Mouse (Mus musculus) T-helper 2 cell (primary cell): ENCODE data around the gene Adam15.

ENCODE experiments used
- in situ Hi-C: fragments of 300-600 bp; cut with MboI, MseI; formaldehyde crosslinking; loops from one replicate; pipeline ENCODE4 v1.15.1; 2025; ENCODE audit warnings: high pct_unique_total_duplicates

Adam15 gene

DNA sequence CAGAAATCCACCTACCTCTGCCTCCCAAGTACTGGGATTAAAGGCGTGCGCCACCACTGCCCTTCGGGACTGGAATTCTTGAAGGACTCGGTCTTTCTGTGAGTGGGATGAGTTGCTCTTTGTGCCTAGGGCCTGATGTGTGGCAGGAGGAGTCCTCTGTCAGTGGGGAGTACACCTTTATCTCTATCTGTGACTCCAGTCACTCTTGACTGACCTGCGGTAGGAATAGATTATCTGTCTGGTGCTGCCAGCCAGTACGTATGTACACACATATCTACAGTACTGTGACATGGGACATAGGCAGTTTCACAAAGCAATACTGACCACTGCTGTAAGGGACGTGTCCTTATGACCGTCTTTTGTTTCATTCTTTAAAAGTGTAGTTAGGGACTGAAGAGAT is 23.9 kb downstream of the Adam15 start:
- in situ Hi-C loops: no loop called here

DNA sequence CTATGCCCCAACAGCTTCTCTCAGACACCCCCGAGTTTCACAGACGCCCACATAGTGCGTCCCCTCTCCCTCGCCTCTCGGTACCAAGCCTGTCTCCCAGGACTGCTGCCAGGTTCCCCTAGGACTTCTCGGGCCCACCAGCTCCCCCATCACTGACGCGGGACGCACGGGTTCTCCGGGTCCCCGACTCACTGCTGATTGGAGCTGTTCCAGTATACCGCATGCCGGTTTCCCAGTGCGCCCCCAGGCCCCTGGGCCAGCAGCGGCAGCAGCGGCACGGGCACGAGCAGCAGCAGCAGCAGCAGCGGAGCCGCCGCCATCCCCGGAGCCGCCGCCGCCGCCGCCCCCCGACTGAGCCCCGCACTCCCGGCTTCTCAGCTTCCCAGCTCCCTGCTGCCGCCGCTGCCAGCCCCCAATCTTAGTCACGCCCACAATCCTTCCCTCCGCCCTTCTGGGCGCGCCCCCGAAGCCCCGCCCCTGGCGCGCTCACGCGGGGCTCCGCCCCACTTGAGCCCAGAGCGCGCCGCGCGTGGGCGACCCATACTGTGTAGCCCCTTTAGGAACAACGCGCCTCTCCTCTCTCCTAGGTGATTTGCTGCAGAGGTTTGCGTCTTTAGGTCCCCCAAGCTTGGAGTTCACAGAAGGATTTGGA is 27.2 kb downstream of the Adam15 start, which contains the start of gene Efna3:
Gene Efna3, minus strand, starts transcription at position 452 of the 652 bp plus-strand sequence.
- in situ Hi-C loops: no loop called here

DNA sequence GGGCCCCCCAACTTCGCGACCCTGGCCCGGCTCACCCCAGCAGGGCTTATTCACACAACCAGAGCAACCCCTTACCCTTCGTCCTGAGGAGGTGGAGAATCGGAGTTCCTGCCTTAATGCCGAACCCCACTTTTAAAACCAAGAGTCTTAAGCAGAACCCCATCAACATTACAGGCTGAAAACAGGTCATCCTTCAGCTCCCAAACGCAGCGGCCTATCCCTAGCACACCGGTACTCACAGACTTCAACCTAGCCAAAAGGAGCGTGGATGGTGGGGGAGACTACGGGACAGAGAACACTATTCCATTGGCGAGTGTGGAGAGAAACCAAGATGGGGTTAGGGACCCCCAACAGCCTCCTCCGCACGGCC is 27.7 kb downstream of the Adam15 start:
- in situ Hi-C loops: no loop called here

DNA sequence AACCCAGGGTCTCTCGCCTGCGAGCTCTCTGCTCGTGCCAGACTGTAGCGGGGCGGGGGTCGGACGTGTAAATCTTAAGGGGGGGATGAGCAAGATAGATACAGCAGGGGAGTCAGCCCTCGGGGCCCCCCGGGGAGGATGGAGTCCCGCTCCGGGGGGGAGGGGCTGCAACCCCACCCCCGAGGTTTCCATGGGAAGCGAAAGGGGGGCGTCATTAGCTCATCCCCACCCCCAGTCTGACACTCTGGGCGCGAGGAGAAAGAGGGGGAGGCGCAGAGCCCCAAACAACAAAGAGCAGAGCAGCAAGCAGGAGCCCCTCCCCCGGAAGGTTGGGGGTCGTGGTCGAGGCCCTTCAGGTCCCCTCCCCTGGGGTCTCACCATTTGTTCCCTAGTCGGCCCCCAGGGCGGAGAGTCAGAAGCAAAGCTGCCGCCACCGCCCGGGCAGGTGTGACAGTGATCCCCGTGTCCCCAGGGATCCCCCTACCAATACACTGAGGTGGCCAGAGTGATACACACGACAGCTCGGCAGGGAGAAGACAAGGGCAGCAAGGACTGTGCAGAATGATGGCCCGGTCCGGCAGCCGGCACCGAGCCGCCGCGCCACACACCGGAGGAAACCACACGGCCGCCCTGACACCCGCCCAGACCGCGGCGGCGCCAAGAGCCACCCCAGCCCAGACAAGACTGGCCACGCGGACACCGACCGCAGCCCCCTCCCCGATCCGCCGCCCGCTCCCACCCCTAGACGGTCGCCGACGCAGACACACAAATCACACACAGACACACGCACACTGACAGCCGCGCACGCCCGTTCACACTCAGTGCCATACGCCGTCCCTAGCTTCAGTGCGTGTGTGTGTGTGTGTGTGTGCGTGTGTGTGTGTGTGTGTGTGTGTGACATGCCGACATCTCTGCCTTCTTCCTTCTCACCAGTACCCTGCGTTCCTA is 28.3 kb downstream of the Adam15 start:
- in situ Hi-C loops: no loop called here

DNA sequence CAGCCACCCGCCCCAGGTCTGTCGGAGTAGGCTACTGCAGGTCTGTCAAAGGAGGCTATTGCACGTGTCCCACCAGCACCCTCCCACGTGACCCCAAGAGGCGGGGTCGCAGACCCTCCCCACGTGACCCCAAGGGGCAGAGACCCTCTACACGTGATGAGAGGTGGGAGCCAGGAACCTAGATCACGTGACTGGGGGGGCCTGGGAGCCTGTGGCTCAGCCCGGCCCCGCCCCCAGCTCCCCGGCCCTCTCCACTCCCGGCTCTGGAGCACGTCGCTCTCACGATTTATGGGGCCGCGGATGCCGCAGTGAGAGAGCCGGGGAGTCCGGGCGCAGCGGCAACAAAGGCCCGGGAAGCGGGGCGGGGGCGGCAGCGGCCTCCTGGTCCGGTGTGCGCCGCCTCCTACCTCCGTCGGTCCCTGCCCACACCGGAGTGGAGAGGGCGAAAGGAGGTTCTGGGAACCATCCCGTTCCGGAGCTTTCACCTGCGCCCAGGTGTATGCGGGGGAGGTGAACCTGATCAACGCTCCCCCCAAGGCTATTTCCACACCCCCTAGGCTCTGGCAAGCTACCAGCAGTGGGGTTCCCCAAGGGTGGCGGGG is 29.1 kb downstream of the Adam15 start:
- in situ Hi-C loops: no loop called here

DNA sequence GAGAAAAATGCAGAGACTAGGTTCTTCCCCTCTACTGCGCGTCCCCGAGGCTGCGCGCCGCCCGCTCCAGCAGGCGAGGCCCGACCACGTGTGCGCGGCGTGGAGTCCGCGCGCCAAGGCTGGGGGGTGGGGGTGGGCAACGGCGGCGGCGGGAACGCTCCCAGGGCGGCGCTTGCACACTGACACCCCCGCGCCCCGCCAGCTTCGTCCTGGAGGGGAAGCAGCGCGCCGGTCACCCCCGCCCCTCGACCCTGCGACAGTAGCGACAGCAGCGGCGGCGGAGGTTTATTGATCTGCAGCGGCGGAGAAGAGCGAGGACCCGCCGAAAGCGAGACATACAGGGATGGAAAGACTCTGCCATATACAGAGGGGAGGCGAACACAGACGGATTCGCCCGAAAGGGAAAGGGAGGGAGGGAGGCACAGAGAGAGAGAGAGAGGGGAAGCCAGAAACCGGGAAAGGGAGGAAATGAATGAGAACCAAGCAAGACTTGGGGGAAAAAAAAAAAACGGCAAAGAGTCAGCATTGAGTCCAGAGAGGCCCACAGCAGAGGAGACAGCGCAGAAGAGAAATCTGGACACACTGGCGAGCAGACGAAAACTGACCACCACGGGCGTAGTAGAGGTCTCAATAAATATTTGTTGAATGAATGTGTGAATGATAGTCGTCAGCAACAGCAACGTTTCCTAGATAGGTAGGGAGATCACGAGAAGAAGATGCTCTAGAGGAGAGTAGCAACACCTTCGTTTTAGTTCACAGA is 30.0 kb downstream of the Adam15 start:
- in situ Hi-C loops: no loop called here

DNA sequence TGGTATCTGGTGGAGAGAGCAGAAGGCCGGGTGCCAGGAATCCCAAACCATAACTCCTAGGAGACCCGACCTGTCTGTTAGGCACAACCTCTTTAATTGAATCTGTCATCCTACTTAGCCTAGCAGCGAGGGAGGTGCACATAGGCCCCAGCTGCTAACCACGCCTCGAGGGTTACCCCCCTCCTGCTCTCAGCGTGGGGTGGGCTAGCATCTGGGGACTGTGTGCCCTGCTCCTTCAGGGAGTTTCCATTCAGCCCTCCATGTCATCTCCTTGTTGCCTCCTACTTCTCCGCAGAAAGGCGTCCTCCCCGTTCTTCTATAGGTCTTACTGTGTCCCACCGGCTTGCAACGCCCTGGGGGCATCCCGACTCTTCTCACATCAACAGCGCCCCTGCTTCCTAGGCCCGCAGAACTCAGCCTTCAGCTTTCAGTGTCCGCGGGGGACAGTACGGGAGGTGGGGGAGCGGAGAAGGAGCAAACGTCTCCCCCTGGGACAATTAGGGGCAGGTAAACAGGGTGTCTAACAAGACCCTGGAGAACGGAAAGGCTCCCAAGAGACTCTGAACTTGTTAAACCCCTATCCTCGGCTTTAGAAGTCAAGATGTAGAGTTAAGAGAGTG is 30.7 kb downstream of the Adam15 start:
- in situ Hi-C loops: no loop called here

DNA sequence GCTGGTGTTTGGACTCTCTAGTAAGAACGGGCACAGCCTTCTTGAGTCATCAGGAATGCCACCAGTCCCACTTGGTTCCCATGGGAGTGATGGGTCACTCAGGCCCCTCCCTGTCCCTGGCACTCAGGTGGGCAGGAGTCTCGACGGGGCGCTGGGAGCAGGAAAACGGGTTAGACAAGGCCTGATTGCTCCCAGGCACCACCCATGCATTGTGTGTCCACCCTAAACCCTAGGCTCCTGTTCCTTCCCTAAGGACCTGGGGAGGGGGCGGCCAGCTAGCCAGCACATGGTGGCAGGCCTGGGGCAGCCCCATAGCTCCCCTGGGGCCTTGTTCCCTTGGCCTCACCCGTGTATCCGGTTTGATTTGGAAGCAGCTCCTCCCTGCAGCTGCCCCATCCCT is 31.5 kb downstream of the Adam15 start:
- in situ Hi-C loops: no loop called here

DNA sequence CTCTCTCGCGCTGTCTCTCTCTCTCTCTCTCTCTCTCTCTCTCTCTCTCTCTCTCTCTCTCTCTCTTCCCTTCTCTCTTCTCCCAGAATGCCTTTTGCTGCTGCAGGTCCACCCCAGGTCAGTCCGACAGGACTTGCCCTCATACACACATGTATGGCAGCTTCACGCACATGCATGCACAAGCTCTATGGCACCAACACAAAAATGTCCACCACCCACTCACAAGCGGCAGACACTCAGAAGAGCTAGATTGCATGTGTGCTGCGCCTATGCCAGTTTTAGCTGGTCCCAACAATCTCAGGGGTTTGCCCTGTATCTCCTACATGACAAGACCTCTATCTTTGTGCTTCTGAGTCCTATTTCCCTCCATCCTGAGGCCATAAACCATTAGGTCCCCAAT is 32.5 kb downstream of the Adam15 start:
- in situ Hi-C loops: no loop called here

DNA sequence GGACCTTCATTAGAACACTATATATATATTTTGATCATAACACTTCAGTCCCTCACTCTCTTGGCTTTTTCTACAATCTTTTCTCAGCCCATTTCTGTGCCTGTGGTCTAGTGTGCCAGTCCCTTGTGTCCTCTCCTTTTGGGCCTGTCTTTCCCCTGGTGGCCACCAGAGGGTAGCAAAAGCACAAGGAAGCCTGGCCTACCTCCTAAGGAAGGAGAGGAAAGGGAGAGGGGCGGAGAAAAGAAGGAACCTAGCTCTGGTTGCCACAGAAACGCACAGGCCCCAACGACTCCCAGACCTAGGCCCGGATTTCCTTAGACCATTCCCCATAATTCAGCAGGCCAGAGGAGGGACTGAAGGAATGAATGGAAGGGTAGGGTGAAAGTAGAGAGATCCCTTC is 33.0 kb downstream of the Adam15 start:
- in situ Hi-C loops: no loop called here

DNA sequence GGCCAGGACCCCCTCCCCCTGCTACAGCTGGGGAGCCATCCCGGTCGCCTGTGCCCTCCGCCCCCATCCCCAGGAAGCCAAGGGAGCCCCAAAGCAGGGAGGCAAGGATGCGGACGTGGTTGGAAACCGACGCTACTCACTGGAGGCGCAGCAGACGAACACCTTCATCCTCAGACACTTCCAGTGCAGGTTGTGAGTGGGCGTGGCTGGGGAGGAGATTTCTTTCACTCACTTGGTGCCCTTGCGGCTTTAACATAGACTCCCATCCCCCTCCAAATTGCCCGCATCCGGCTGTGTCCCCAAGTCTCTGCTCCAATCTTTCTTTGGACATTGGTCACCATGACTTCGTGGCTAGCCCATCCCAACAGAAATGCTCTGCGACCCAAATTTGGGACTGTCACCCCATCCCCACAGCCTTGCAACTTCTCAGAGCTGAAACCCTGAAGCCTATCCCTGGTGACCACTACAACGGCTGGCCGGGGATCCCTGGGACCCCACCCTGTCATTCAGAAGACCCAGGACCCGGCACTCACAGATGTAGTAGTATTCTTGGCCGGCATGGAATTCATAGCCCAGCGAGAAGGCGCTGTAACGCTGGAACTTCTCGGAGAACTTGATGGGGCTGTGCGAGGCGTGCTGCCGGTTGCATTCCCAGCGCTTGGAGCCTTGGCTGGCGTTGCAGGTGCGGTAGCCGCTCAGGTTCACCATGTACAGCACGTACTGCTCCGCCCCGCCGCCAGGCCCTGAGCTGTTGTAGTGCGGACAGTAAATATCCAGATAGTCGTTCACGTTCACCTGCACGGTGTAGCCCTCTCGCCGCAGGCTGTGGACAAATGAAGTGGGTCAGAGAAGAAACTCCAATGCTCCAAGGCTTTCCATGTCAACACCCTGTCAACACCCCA is 33.6 kb downstream of the Adam15 start:
- in situ Hi-C loops: no loop called here

DNA sequence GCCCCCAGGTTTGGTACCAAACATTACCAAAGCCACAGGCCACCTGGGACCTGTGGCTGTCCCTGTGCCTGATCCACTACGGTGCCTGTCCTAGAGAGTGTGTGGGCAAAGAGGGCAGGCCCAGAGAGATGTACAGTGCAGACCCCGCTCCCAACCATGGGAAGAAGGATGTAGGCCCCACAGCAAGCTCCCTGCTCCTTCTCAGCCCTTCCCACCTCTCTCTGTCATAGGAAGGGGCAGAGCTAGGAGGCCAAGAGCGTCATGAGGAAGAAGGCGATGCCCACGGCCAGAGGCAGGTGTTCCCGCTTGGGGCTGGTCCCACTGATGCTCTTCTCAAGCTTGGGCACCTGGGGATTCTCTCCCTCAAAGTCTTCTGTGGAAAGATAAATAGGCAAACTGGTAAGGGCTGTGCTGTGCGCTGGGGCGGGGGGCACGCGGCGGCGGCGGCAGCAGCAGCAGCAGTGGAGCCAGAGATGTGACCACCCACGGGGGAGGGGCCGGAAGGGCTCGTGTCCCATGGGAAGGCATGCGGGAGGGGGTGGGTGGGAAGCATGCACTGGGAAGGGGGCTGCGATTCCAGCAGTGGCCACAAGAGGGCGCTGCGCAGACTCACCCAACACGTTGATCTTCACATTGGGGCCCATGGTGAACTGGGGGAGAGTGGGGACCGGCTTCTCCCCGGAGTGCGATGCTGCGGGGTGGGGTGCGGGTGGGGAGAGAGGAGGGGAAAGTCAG is 34.4 kb downstream of the Adam15 start:
- in situ Hi-C loops: no loop called here

DNA sequence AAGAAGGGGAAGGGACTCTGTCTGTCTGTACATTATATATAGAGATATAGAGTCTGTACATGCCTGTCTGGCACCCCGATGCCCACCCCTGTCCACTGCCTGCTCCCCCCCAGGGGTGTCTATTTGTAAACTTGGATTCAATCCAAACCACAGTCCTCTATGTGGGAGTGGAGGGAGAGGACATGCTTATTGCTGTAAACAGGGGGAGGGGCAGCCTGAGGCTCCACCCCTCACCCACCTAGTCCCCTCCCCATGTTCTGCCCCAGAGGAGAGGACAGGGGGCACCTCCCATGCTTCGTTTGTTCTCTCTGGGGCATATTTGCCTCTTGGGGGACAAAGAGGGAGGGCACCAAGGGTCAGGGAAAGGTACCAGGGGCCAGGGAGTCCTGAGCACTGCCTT is 35.0 kb downstream of the Adam15 start:
- in situ Hi-C loops: no loop called here

DNA sequence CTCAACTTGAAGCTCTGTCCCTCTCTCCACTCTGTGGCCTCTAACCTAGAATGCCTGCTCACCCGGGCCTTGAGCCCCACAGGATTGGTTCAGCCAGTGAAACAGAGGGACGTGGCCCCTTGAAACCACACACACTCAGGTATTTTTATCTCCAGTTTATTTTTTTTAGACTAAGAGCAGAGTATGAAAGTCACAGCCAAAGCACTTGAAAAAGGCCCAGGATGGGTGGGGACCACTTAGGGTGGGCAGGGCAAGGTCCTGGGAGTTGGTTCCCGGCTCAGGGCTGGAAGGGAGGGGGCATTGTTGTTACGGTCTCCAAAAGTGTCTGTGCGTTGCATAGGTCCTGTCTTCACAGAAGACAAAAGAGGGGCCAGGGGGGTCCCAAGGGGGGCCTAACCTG is 35.5 kb downstream of the Adam15 start:
- in situ Hi-C loops: no loop called here

DNA sequence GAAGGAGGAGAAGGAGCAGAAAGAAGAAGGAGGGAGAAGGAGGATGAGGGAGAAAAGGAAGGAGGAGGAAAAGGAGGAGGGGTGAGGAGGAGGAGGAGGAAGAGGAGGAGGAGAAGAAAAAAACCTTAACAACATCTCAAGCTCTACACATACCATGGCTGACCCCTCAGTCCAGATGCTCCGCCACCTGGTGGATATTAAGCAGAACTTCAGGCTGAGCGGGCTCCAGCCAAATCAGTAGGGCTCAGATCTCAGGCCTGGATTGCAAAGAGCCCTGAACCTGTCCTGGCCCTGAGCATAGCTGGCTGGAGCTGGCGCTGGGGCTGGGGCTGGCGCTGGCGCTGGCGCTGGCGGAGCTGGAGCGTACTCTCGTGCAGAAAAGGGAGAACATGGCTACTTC is 41.7 kb downstream of the Adam15 start:
- in situ Hi-C loops: no loop called here

DNA sequence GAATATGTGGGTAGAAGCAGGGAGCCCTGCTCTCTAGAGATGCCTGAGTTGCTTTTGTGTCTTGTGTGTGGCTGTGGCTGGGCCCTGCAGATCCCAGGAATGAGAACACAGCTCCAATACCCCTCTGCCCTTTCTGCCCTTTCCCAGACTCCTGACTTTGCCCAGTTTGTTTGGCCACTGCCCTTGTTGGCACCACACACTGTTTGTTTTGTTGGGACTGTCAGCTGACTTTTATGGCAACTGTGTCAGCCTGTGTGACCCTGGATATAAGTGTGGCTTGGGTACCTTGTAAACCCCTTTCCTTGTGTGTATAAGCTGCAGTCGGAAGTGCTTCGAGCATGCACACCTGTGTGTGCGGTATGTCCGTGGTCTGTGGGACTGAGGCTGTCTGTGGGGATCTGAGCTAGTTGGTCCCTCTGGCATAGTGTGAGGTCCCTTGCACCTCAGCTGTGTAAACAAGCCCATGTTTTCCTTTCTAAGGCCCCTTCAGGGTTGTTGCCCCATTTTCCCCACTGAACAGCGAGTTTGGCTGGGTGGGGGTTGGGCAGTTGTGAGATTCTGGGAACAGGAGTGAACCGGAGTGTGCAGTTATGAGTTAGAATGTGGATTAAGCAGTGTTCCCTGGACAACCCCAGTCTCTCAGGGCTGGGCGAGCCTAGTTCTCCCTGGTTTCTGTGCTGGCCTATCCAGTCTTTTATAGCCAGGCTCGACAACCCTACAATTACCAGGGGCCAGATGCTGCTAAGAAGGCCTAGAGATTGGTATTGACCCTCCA is 44.1 kb downstream of the Adam15 start:
- in situ Hi-C loops: no loop called here

DNA sequence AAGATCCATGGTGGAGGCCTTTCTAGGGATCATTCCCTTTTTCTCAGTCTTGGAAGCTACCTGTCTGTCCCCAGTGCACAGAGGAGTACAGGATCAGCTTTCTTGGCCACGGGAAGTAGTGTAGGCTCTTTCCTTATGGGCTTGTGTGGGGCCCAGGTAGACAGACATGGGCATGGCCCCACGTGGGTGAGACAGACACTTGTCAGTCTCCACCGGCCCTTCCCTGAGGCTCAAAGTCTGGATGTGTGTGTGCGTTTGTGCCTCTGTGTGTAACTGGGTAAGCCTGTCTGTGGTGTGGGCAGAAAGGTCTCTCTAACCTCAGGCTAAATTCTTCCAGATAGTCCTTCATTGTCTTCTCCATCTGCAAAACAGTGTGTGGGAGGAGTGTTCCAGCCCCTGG is 44.7 kb downstream of the Adam15 start:
- in situ Hi-C loops: no loop called here

DNA sequence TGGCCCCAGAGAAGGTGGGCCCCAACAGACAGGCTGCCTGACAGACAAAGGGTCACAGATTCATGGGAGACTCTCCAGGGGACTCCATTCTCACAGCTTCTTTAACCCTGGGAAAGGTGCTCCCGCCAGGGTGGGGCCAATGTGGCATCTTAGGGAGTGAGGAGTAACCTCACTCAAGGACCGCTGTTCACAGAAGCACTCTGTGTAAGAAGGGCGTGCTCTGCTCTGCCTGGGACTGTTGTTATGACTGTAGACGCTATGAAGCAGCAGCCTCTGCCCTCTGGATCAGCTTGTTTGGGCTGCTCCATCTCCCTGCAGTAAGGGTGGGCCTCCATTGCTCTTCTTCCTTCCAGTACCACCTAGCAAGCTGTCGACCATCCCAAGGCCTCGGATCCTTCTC is 45.4 kb downstream of the Adam15 start:
- in situ Hi-C loops: no loop called here

DNA sequence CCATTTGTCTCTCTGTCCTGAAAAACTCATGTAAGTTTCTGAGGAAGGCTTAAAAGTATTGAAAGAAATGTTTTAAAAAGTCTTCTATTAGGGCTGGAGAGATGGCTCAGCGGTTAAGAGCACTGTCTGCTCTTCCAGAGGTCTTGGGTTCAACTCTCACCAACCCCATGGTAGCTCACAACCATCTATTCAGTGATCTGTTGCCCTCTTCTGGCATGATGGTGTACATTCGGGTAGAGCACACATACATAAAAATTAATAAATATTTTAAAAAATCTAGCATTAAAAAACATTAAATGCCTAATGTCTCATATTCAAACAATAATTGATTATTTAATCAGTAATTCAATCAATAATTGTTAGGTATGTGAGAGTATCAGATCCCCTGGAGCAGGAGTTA is 49.3 kb downstream of the Adam15 start:
- in situ Hi-C loops: no loop called here
